Mouse (Mus musculus): Measurements from ENCODE around the gene Sept4.
A peak's percentile ranks its signal among the peaks of the same experiment; 100 is the strongest.

The Sept4 gene

DNA sequence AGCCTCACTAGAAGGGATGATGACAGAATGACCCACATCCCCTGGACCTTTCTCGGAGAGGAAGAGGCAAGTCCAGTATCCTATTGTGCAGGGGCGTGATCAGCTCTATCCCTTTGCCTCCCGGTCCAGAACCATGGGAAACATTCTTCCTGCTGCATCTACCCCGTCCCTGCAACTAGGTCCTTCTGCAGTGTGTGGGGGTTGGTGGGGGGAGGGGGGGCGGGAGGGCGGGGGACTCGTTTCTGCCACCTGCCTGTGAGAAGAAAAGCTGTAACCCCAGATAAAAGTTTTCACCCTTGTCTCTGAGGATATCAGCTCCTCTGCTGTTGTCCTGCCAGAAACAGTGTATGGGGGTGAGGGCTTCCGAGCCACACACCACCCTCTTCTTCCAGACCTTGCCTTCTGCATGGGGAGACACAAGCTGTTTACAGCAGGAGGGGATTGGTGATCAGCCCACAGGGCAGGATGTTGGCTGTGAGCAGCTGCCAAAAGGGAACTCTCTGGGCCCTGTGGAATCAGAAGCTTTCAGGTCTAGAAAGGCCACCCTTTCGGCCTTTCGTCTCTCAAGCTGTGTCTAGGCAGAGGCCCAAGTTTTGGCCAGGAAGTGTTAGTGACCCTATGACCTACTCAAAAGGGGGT, 10.4 kb downstream of the Sept4 start:
- DNase-seq (ENCODE audit: extremely low spot score) = peak; percentile 27

DNA sequence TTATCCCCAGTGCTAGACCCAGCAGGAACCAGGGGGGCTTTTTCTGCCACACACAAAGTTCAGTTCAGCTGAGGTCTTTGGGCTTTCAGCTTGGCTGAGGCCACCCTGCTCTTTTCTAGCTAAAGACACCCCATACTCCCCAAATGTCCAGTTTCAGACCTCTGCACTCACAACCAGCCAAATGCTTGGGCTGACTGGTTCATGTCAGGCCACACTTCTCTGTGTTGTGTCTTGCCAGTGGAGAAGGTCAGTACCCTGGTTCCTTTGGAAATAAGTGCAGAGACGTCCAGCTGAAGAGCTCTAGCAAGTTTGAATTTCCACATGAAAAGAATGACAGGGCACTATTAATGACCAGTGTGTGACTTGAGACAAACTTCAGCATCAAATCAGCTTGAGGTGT, 11.0 kb downstream of the Sept4 start:
- no peak for DNase-seq (ENCODE audit: extremely low spot score)

DNA sequence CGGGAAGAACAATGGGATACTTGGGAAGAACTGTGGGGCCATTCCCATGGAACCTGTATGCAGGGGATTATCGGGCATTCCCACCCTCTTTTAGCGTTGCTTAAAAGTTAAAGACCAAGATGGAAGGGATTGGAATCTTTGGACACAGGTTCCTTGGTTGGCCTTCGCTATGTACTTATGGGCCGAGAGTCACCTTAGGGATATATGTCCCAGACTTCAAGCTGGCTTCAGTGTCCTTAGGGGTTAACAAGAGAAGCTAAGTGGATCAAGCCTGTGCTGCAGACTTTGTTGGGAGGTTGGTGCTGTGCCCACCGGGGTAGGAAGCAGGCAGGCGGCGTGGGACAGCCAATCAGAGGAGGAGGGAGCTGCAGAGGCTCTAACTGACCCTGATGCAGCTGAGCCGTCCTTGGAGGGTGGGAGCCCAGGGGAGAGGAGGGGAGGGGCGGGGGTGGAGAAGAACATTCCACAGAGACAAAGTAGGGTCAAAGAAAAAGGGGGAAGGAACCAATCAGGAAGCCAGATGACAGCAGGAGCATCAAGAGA, 11.9 kb downstream of the Sept4 start:
- DNase-seq (ENCODE audit: extremely low spot score) = no peak

DNA sequence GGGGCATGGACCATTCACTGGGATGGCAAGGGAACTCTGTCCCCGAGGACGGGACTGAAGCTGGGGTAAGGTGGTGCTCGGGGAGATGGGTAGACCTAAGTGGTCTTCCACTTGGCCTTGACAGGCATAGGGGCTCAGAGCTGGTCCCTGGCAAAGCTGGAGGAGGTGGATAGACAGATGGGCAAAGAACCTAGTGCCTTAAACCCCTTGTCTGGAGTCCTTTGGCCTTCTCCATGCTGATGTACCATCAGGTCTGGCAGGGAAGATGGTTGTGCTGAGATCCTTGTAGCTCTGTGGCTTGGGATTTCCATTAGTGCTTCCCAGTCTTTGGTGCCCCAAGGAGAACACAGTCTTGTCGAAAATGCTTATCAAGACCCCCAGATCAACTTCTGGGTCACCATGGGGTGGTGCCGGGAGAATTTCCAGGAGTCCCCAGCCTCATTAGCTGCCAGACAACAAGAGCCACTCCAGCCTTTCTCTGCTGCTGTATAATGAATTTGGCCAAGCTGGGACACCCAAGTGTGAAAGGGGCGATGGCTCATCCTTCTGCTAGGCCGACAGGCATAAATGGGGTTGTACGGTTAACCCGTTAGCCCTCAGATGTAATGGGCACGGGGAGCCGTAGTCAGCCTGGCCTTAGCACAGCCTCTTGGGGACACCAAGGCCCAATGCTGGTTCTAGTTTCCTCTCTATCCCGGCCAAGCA, 12.6 kb downstream of the Sept4 start:
- DNase-seq (ENCODE audit: extremely low spot score) = no peak

DNA sequence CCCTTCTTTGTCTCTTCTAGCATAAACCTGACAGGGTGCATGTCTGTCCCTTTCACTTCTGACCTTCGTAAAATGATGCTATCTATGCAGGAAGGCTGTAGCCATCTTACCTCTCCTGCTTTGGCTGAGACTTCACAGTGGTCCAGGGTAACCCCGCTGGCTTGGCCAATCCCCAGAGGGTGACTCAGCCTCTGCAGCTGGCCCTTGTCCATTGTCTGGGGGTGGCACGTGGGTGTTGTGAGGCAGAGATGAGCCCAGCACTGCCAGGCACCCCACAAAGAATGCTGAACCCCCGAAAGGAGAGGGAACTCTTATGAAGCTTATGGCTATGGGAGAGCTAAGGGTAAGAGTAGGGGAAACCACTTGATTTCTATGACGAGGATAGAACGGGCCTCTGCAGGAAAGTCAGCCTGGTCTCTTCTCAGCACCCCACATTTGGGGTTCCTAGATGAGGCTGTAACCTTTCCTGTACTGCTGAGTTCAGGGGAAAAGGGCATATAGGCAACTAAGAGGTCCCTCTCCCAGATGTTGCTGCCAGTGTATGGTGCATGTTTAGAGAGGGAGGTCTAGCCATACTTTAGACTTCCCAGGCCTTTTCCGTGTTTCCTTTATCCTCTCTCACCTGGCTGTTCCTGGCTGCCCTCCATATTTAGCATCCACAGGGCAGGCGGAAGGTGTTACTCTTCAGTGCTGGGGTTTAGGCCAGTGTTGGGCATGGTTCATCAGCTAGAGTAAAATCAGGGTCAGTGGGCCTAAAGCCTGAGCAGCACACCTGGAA, 13.4 kb downstream of the Sept4 start:
- no peak for DNase-seq (ENCODE audit: extremely low spot score)

DNA sequence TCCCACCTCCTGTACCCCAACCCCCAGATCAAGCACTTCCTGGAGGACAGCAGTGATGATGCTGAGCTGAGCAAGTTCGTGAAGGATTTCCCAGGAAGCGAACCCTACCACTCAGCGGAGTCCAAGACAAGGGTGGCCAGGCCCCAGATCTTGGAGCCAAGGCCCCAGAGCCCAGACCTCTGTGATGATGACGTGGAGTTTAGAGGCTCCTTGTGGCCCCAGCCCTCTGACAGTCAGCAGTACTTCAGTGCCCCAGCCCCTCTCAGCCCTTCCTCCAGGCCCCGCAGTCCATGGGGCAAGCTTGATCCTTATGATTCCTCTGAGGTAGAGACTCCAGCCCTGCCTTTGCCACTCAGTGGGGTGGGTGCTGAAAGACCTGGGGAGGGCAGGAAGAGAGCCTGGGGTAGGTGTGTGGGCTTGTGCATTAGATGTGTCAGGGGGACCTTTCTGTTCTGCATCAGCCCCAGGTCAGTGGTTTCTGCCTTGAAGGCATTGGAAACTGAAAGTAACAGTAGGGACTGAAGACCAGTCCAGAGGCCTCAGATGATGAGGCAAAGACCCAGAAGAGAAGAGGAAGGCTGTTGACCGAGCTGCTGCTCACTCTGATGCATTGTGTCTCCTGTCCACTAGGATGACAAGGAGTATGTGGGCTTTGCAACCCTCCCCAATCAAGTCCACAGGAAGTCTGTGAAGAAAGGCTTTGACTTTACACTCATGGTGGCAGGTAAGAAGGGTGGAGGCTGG, 14.8 kb downstream of the Sept4 start:
- DNase-seq (ENCODE audit: extremely low spot score) = no peak

DNA sequence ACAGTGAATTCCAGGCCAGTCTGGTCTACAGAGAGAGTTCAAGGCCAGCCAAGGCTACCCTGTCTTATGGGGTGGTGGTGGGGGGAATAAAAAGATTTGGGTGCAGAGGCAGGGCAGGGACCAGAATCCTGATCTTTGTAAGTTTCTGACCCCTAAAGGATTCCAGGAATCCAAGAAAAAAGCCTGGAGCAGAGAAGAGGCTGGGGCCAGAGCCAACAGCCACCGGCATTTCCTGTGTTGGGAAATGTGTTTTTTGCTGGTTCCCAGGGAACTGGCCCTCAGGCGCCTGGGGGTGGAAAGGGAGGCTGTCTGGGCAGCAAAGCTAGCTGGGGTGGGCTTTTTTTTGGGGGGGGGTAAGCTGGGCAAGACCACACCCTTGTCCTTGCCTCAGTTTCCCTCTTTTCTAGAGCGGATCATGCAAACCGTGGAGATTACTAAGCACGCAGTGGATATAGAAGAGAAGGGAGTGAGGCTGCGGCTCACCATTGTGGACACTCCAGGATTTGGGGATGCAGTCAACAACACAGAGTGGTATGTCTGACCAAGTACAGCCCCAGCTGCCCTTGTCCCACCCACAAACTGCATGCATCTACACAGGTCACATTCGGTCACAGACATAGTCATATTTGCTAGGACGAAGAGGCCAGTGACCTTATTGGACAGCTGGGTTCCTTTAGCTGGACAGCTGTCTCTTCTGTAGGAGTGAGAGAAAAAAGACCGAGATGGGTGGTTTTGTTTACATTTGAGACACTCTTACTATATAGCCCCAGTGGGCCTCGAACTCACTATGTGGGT, 16.2 kb downstream of the Sept4 start:
- no peak for DNase-seq (ENCODE audit: extremely low spot score)

DNA sequence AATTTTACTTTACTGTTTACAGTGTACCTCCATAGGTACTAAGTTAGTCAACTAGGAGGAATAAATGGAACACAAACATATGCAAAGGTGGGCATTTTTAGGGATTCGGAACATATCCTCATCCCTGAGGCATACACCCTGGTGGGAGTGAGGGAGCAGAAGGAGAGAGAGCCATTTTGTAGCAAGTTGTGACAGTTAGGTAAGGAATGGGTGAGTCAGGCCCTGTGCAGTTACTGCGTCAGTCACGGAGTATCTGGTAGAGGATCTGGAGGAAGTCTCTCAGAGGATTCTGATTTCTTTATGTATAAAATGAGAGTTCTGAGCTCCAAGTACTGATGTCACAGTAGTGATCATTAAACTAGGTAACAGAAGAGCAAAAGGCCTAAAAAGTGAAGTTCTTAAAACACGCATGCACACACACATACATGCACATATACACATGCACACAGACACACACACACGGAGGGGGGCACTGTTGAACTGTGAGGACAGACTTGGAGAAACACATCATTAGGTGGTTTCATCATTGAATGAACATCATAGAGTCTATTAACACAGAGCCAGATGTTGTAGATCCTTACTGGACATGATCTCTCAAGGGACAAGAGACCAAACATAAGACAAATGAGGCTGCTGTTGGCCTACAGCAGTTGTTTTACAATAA, 18.6 kb downstream of the Sept4 start:
- DNase-seq (ENCODE audit: extremely low spot score) = no peak

DNA sequence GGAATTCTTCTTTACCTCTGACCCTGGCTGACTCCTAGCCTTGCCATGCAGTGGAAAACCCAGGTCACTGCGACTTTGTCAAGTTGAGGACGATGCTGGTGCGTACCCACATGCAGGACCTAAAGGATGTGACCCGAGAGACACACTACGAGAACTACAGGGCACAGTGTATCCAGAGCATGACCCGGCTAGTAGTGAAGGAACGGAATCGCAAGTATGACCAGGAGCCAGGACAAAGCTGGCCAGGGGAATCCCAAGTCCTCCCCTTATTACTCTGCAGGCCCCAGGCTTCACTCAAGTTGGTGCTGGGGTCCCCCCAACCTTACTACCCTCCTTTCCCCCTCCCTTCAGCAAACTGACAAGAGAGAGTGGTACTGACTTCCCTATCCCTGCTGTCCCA, 20.9 kb downstream of the Sept4 start:
- DNase-seq (ENCODE audit: extremely low spot score) = no peak

DNA sequence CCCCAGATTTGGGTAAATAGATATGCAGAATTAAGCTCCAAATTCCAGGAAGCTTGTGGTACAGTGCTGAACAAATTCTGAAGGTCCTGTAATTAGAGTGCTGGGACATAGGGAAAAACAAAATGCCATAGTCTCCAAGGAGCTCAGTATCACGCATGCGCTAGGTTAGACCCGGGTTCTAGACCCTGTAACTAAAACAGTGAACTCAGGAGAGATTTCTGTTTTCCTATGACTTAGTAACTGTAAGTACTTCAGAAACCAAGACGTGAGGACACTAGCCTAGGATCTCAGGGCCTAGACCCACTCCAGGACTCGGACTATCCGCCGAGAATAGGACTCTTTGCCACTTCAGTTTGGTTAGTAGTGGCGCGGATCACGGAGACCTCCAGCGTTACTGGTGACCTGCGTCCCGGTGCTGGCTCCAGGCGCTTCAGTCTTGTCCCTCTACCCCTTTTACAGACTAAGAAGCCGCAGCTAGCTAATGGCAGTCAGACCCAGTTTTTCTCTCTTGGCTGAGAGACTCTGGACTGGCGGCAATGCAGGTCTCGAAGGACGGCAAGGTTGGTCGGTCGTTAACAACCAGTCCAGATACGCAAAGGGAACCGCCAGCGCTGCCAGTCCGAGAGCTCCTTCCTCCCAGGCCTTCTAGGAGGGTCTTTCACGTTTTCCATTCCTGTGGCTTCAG, 22.3 kb downstream of the Sept4 start:
- peak; percentile 56 for DNase-seq (ENCODE audit: extremely low spot score)

DNA sequence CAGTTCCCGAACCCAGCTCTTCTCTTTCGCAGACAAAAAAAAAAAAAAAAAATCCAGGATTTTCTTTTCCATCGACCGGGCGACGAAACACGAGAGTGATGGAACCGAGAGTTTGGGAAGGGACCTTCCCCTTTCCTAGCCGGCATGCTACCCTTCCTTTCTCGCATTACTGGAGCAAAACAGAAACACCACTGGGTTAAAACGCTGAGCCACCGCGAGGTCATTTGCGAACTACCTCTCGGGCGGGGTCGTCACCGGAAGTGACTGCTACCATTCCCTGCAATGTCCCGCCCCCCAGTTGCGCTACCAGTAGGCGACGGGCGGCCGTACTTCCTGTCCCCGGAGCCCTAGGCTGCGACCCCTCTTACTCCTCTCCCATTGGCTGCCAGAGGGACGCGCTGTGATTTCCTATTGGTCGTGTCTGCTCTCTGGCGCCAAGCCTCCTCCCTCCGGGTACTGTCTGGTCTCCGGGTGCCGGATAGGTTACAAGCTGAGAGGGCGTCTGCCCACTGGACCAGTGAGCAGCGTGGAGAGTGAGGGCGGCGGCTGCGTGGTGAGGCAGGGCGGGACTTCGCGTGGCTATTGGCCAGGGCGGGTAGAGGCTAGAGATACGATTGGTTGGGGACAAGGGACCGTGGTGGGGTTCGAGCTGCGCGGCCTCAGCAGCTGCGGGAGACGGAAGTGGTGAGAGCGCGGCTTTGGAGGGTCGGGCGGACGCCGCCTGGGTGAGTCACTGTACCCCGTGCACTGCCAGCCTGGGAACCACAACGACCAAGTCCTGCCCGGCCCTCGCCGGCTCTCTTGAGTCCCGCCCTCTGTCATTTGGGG, 23.0 kb downstream of the Sept4 start, which contains the start of gene Mtmr4:
TSS of gene Mtmr4 (plus strand) at position 637 of the 828 bp plus-strand sequence.
- DNase-seq (ENCODE audit: extremely low spot score) = peak; percentile 99

DNA sequence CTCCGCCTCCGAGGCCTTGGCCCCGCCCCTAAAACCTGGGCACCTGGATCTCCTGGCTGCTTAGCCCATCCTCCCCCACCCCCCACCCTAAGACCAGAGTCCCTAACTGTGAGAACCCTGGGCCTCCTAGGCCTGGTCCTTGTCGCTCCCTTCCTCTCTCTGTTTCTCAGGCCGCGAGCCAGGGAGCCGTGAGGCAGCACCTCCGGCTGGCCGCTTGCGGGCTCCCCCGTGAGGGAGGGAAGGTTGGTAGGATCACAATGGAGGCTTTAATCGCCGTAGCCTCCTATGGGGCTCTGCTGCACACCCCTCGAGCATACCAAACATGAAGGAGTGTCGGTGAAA, 23.6 kb downstream of the Sept4 start:
- DNase-seq (ENCODE audit: extremely low spot score) = no peak

DNA sequence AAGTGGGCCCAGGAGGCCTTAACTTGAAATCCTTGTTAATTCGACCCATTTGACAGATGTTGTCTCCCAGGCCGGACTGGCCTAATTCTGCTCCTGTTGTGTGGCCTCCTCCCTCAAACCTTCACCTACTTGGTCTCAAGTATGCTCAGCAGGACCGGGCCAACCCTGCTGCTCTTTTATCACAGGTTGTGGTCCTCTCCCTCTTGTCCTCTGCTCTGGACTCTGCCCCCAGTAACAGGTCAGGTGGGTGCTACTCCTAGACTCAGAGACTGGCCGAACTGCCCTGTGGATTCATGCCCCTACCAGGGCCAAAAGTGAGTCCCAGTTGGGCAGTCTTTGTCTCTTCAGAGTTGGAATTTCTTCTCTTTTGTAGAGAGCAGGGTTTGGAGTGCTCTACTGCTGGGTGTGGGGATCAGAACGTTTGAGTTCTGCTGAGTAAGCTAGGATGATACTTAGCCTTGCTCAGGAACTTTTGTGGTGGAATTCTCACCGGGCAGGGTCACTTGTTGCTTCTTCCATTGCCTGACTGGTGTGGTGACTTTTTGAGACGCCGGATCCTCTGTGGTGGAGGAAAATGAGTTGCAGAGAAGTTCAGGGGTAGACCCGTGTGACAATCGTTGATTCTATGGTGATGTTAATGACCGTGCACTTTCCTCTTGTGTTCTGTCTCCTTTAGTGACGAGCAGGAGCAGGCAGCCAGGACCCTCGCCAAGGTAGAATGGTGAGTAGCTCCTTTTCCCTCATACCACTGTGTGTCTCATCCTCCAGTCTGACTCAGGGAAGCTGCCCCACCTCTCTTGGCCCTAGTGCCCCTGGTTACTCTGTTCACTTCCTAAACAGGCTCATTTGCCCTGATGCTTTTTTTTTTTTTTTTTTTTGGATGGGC, 24.3 kb downstream of the Sept4 start:
- no peak for DNase-seq (ENCODE audit: extremely low spot score)

DNA sequence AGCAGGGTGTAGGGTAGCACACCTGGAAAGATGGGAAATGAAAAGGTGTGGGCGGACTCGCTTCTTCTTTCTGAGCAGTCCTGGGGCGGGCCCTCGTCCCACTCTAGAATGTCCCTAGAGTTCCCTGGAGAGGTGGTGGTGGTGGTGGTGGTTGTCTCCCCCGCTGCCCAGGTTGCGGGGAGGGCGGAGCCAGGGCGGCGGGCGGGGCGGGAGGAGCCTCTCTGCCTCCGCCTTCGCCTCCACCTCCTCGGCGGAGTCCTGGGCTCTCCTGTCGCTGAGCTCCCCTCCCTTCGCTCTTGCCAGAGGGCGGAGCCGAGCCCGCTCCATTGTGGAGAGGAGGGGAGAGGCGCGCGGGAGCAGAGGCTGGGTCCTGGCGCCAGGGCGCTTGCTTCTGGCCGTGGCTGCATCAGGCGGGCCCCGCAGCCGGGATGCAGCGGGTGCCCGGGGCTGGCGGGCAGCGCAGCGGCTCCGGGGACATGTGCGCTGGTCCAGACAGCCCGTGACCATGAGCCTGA, 26.7 kb downstream of the Sept4 start:
- DNase-seq (ENCODE audit: extremely low spot score) = peak; percentile 89

DNA sequence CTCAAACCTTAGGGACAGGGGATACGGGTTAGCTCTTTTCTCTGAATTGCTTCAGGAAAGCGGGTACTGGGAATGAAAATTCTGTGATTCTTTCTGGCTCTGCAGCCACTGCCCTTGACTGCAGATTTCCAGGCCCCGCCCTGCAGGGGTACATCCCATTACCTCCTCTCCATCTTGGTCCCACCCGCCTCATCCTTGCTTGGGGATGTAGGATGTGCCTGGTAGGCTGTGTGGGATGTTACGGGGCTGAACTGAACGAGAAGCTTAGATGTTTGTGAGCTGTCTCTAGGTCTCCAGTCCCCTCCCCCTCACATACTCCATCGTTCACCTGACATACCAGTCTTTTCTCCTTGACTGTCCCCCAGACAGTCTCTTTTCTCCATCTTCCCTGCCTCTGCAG, 27.3 kb downstream of the Sept4 start:
- DNase-seq (ENCODE audit: extremely low spot score) = no peak

DNA sequence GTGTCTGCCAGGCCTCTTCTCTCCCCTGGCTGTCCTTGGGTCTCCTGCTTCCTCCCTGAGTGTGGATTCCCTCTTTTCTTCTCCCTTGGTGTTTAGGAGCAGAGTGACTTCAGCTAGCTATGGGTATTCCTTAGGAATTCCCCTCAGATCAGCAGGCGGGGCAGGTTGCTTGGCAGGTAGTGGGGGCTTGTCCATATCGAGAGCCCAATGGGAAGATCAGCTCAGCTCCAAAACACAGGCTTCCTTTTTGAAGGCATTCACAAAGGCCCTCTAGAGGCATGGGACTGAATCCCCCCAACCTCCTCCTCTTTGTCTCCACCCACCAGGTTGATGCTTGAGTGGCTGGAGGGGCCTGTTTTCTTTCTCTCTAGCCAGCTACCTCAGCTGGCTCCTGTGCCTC, 27.8 kb downstream of the Sept4 start:
- no peak for DNase-seq (ENCODE audit: extremely low spot score)

DNA sequence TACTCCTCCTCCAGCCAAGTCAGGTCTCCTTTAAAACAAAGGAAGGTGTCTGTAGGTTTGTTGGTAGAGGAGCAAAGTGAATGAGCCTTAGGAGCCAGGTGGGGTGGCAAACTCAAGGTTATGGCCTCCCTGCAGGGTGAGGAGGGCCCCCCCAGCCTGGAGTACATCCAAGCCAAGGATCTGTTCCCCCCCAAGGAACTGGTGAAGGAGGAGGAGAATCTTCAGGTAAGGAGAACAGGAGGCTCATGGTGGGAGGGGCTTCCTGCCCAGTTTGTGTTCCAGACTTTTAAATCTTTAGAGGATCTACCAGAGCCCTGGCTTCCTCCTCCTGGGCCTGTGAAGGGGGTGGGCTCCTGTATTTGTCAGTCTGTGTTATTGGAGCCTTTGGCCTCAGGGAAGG, 28.4 kb downstream of the Sept4 start:
- DNase-seq (ENCODE audit: extremely low spot score) = no peak
